Mouse (Mus musculus) kidney, adult 2 months (tissue): ENCODE results near the gene Chrm4. TPM values are rescaled to one million over a fixed set of nuclear protein-coding genes. Genes with fewer than 3 reads are reported as not detected.

Experiments
- DNase-seq: peaks from one replicate; pipeline ENCODE4 v3.0.0; 2021
- H3K27ac ChIP-seq: fragments of 200-500 bp; 2 replicates; pipeline ENCODE4 v1.5.1; 2012; ENCODE audit warnings: low read depth, low read length, control low read depth, inconsistent platforms; ENCODE audit not compliant: insufficient read depth
- H3K27me3 ChIP-seq: fragments of 200-500 bp; replicated peaks from 2 replicates; pipeline ENCODE4 v1.6.1; 2012; ENCODE audit warnings: mild to moderate bottlenecking, moderate library complexity, low read length, inconsistent platforms; ENCODE audit not compliant: control insufficient read depth, insufficient read depth
- H3K36me3 ChIP-seq: fragments of 200-500 bp; 2 replicates; pipeline ENCODE4 v1.6.1; 2012; ENCODE audit warnings: mild to moderate bottlenecking, moderate library complexity, low read length, inconsistent platforms; ENCODE audit not compliant: control insufficient read depth, insufficient read depth
- H3K4me1 ChIP-seq: fragments of 200-500 bp; 2 replicates; pipeline ENCODE4 v1.6.1; 2011; ENCODE audit warnings: low read length; ENCODE audit not compliant: control insufficient read depth, insufficient read depth
- H3K4me3 ChIP-seq: fragments of 200-500 bp; 2 replicates; pipeline ENCODE4 v1.5.1; 2011; ENCODE audit warnings: mild to moderate bottlenecking, low read depth, low read length, control low read depth; ENCODE audit not compliant: insufficient read depth
- CTCF ChIP-seq: fragments of 200-500 bp; conservative IDR thresholded peaks from 2 replicates; pipeline ENCODE4 v1.5.1; 2011; ENCODE audit warnings: low read depth, mild to moderate bottlenecking, control low read depth, low read length, moderate library complexity, mixed read lengths; ENCODE audit not compliant: insufficient read depth, insufficient read length
- POLR2A ChIP-seq: fragments of 200-500 bp; IDR thresholded peaks from one replicate; pipeline ENCODE4 v1.6.1; 2011; ENCODE audit warnings: low read depth, low read length, control low read depth
- WGBS: fragments of 180-500 bp; shearing (Covaris S2); methylation state at CpG from one replicate; pipeline ENCODE4 v1.1.7; 2018; 5-methylcytosine and 5-hydroxymethylcytosine counted together
- polyA plus RNA-seq: library from polyadenylated mRNA; depleted of rRNA; stranded (reverse); fragments of >200 nt; gene quantifications from 2 replicates; pipeline ENCODE4 v1.2.3, GENCODE M21; 2012

Chrm4 gene
- polyA plus RNA-seq, 1 experiment, result 0.11 TPM

- TF ChIP-seq CTCF, result no peak
- TF ChIP-seq POLR2A, result no peak
- 55% methylated on average over 11 of the region's 11 CpGs for WGBS
- Histone ChIP-seq H3K27me3 (no peaks in the 10 kb centered on the region), H3K27ac (no peak overlapping the region), H3K4me1 (peaks cover 24% of the 10 kb centered on the region), H3K36me3 (no peaks in the 10 kb centered on the region), H3K4me3 (no peak overlapping the region)
- DNase-seq, result peak; percentile 65
These were observed 32.7 kb downstream of the Chrm4 start for GRCm38 (mm10) chr2:91959544-91960410.

- Histone ChIP-seq H3K4me3 (no peak overlapping the region), H3K27ac (no peak overlapping the region), H3K27me3 (no peaks in the 10 kb centered on the region), H3K36me3 (no peaks in the 10 kb centered on the region), H3K4me1 (peaks cover 24% of the 10 kb centered on the region)
- WGBS, result 85% methylated on average over 5 of the region's 5 CpGs
- TF ChIP-seq CTCF (no peak), POLR2A (no peak)
- DNase-seq, result no peak
These were observed 33.4 kb downstream of the Chrm4 start for GRCm38 (mm10) chr2:91960459-91960858.

GRCm38 (mm10) chr2:91961901-91962761, 35.1 kb downstream of the Chrm4 start:
- no peaks in the 10 kb centered on the region for H3K27me3 ChIP-seq
- WGBS, result 28% methylated on average over 4 of the region's 4 CpGs
- no peaks in the 10 kb centered on the region for H3K36me3 ChIP-seq
- no peak for TF ChIP-seq POLR2A
- TF ChIP-seq CTCF, result no peak
- H3K4me3 ChIP-seq, result peak overlapping the region; percentile 75
- peak overlapping the region; percentile 51 for H3K27ac ChIP-seq
- peak; percentile 80 for DNase-seq
- peaks cover 24% of the 10 kb centered on the region for H3K4me1 ChIP-seq

GRCm38 (mm10) chr2:91962864-91963401, 35.9 kb downstream of the Chrm4 start:
- H3K4me3 ChIP-seq, result peak overlapping the region; percentile 75
- H3K4me1 ChIP-seq, result peaks cover 24% of the 10 kb centered on the region
- under 1% methylated on average over 39 of the region's 39 CpGs for WGBS
- peak; percentile 46 for DNase-seq
- H3K27ac ChIP-seq, result peak overlapping the region; percentile 51
- H3K36me3 ChIP-seq, result no peaks in the 10 kb centered on the region
- H3K27me3 ChIP-seq, result no peaks in the 10 kb centered on the region
- TF ChIP-seq POLR2A, result no peak
- no peak for TF ChIP-seq CTCF

- peak overlapping the region; percentile 69 for H3K27ac ChIP-seq
- peak overlapping the region; percentile 75 for H3K4me3 ChIP-seq
- no peak for TF ChIP-seq POLR2A
- peak; percentile 81 for TF ChIP-seq CTCF
- H3K27me3 ChIP-seq, result no peaks in the 10 kb centered on the region
- H3K36me3 ChIP-seq, result no peaks in the 10 kb centered on the region
- WGBS, result under 1% methylated on average over 56 of the region's 57 CpGs
- peak; percentile 97 for DNase-seq
- peaks cover 24% of the 10 kb centered on the region for H3K4me1 ChIP-seq
These were observed 36.4 kb downstream of the Chrm4 start for GRCm38 (mm10) chr2:91963443-91963932.

- 65% methylated on average over 3 of the region's 3 CpGs for WGBS
- peaks cover 14% of the 10 kb centered on the region for H3K4me1 ChIP-seq
These were observed 37.7 kb downstream of the Chrm4 start for GRCm38 (mm10) chr2:91964610-91965204.

More at GRCm38 (mm10) chr2:91964610-91965204, 37.7 kb downstream of the Chrm4 start:
- Histone ChIP-seq H3K27ac (peak overlapping the region; percentile 93), H3K4me3 (peak overlapping the region; percentile 74), H3K36me3 (no peaks in the 10 kb centered on the region), H3K27me3 (no peaks in the 10 kb centered on the region)
- TF ChIP-seq CTCF, result no peak
- no peak for TF ChIP-seq POLR2A
- no peak for DNase-seq
